Mouse (Mus musculus) megakaryocyte, embryonic 14.5 days (primary cell): ENCODE results near the gene Trip12. TPM values are rescaled to one million over a fixed set of nuclear protein-coding genes. Genes with fewer than 3 reads are reported as not detected.
A peak's percentile ranks its signal among the peaks of the same experiment; 100 is the strongest.

Experiments
- H3K27me3 ChIP-seq: replicated peaks from 2 replicates; pipeline ENCODE3; 2012; ENCODE audit warnings: inconsistent platforms
- H3K36me3 ChIP-seq: replicated peaks from 2 replicates; pipeline ENCODE3; 2012; ENCODE audit warnings: low read length, inconsistent platforms, mixed read lengths
- H3K4me1 ChIP-seq: 2 replicates; pipeline ENCODE4 v1.6.1; 2012; ENCODE audit warnings: inconsistent platforms
- H3K4me3 ChIP-seq: replicated peaks from 2 replicates; pipeline ENCODE3; 2012; ENCODE audit warnings: moderate library complexity, mild to moderate bottlenecking, inconsistent platforms
- H3K9me3 ChIP-seq: 2 replicates; pipeline ENCODE4 v1.6.1; 2012; ENCODE audit warnings: inconsistent platforms
- FLI1 ChIP-seq: IDR thresholded peaks from 2 replicates; pipeline ENCODE4 v1.6.1; 2012; ENCODE audit warnings: low read length, inconsistent platforms, mixed read lengths
- GATA1 ChIP-seq: IDR thresholded peaks from 3 replicates; pipeline ENCODE4 v1.6.1; 2012; ENCODE audit warnings: mixed read lengths, low read length, inconsistent platforms, borderline replicate concordance
- polyA plus RNA-seq: library from polyadenylated mRNA; stranded (reverse); fragments of >175 nt; gene quantifications from 2 replicates; pipeline ENCODE4 v1.2.3, GENCODE M21; 2012; ENCODE audit warnings: low replicate concordance; ENCODE audit not compliant: insufficient read depth

The Trip12 gene
- polyA plus RNA-seq, 1 experiment: 25.7 TPM

DNA sequence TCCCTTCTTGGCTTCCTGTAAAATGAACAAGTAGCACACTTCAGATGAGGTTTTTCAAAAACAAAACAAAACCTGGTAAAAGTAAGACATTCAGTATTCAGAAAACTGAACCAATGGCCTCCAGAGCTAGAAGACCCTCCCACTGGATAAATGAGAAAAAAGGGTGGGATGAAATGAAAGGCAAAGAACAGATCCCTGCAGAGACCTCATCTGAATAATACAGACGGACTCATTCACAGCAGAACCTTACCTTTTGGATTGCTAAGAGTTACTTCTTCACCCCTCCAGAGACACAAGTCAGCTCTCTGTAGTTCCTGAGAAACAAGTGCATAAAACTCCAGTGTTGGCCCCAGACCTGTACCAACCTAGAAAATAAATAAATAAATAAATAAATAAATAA lies 108.6 kb downstream of the Trip12 start:
- Histone ChIP-seq H3K4me1 (peaks cover 6% of the 10 kb centered on the region; the same call in 1 of the 2 replicates), H3K27me3 (no peaks in the 10 kb centered on the region), H3K4me3 (no peak overlapping the region), H3K9me3 (no peaks in the 10 kb centered on the region), H3K36me3 (peaks cover 95% of the 10 kb centered on the region)
- no peak for TF ChIP-seq GATA1
- TF ChIP-seq FLI1: no peak

DNA sequence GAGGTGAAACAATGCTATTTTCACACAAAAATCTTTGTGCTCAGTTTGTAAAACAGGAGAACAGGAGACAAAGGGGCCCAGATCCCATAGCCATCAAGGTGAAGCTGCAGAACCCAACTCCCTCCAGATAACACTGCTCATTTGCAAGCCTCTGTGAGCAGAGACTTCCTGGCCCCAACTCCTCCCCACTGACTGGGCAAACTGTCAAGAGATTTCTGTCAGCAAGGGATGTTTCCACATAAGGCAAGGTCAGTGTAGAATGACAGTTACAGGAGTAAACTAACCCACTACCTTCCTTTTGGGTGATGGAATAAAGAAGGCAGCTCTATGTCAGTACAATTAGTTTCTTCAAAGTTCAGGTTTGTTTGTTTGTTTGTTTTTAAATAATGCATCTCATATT lies 117.5 kb downstream of the Trip12 start:
- H3K36me3 ChIP-seq: peaks cover 60% of the 10 kb centered on the region
- H3K4me1 ChIP-seq: peaks cover 6% of the 10 kb centered on the region; the same call in 1 of the 2 replicates
- no peaks in the 10 kb centered on the region for H3K9me3 ChIP-seq
- no peaks in the 10 kb centered on the region for H3K27me3 ChIP-seq
- no peak for TF ChIP-seq GATA1
- TF ChIP-seq FLI1: no peak
- H3K4me3 ChIP-seq: no peak overlapping the region

- Histone ChIP-seq H3K36me3 (peaks cover 55% of the 10 kb centered on the region), H3K4me3 (no peak overlapping the region), H3K4me1 (peaks cover 6% of the 10 kb centered on the region; the same call in 1 of the 2 replicates), H3K9me3 (no peaks in the 10 kb centered on the region), H3K27me3 (no peaks in the 10 kb centered on the region)
- no peak for TF ChIP-seq GATA1
- no peak for TF ChIP-seq FLI1
Measured at GRCm38 (mm10) chr1:84722371-84722770, 117.9 kb downstream of the Trip12 start.

DNA sequence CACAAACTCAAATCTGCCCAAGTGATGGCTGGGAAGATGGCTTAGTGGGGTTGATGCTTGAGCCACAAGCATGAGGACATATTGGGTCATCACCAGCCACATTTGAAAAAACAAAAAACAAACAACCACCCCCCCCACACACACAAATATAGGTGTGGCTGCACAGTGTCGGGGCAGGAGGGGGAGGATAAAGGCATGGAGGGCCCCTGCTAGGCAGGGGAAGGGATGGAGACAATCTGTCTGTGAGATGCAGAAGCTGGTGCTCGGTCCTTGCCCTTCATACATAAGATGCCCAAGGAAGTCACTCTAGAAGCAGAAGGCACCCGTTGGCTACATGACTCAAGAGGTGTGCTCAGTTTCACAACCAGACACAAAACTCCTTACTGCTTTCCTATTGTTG lies 118.4 kb downstream of the Trip12 start:
- TF ChIP-seq FLI1 (no peak), GATA1 (no peak)
- peaks cover 6% of the 10 kb centered on the region; the same call in 1 of the 2 replicates for H3K4me1 ChIP-seq
- H3K27me3 ChIP-seq: no peaks in the 10 kb centered on the region
- H3K4me3 ChIP-seq: no peak overlapping the region
- peaks cover 1% of the 10 kb centered on the region for H3K9me3 ChIP-seq
- H3K36me3 ChIP-seq: peaks cover 51% of the 10 kb centered on the region

GRCm38 (mm10) chr1:84709810-84710785 lies 130.2 kb downstream of the Trip12 start:
- peaks cover 3% of the 10 kb centered on the region; the same call in 1 of the 2 replicates for H3K4me1 ChIP-seq
- H3K9me3 ChIP-seq: no peaks in the 10 kb centered on the region
- peaks cover 6% of the 10 kb centered on the region for H3K27me3 ChIP-seq
- no peaks in the 10 kb centered on the region for H3K36me3 ChIP-seq
- no peak for TF ChIP-seq FLI1
- no peak for TF ChIP-seq GATA1
- H3K4me3 ChIP-seq: no peak overlapping the region

DNA sequence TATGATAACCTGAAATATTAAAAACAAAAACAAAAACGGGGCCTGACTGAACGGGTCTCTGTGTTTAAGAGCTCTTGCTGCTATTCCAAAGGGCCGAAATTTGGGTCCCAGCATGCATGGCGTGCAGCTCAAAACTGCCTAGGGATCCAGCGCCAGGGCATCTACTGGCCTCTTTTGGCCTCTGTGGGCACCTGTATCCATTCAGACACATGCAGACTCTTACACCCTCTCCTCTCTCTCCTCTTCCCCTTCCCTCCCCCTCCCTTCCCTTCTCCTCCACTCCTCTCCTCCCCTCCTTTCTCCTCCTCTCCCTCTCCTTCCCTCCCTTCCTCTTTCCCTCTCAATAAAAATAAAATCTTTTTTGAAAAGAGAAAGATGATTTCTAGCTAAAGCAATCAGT lies 130.9 kb downstream of the Trip12 start:
- no peaks in the 10 kb centered on the region for H3K36me3 ChIP-seq
- peaks cover 6% of the 10 kb centered on the region for H3K27me3 ChIP-seq
- peaks cover 3% of the 10 kb centered on the region; the same call in 1 of the 2 replicates for H3K4me1 ChIP-seq
- no peak overlapping the region for H3K4me3 ChIP-seq
- TF ChIP-seq GATA1 (no peak), FLI1 (no peak)
- no peaks in the 10 kb centered on the region for H3K9me3 ChIP-seq

DNA sequence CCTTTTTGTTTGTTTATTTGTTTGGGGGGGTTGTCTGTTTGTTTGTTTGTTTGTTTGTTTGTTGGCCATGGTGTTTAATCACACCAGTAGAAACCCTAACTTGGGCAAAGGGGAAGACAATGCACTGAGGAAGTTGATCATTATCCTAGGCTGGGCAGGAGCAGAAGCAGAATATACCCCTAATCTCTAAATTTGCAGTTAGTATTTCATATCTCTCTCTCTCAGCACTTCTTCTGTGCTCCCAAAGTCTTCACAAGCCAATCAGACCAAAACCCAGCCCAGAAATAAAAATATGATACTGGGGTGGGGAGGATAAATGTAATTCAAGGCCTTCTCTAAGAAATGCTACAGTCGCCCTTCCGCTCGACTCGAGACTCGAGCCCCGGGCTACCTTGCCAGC lies 140.1 kb downstream of the Trip12 start:
- no peaks in the 10 kb centered on the region for H3K36me3 ChIP-seq
- no peak overlapping the region for H3K4me3 ChIP-seq
- no peak for TF ChIP-seq FLI1
- no peak for TF ChIP-seq GATA1
- H3K4me1 ChIP-seq: peaks cover 9% of the 10 kb centered on the region; the same call in 1 of the 2 replicates
- H3K9me3 ChIP-seq: 0 out of 2 replicates have a peak, but pooled peaks cover 2% of the 10 kb centered on the region
- H3K27me3 ChIP-seq: peaks cover 15% of the 10 kb centered on the region

DNA sequence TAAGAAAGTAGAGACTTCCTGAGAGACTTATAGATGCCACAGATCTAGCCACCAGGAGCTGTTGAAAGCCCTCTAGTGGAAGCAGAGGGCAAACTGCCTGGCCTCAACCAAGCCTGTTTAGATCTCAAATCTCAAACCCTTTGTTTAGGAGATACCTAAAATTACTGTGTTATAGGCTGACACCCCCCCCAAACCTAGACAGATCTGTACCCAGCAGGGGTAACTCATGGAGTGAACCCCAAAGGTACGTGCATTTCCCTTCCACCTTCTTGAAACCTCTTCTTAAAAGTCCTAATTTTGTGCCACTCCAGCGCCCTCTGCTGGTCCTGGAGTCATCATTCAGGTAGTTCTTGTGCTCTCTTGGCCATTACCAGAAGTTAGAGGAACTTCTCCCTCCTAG lies 143.2 kb downstream of the Trip12 start:
- Histone ChIP-seq H3K9me3 (0 out of 2 replicates have a peak, but pooled peaks cover 2% of the 10 kb centered on the region), H3K36me3 (no peaks in the 10 kb centered on the region), H3K27me3 (peaks cover 26% of the 10 kb centered on the region), H3K4me1 (peaks cover 12% of the 10 kb centered on the region; the same call in 1 of the 2 replicates), H3K4me3 (no peak overlapping the region)
- no peak for TF ChIP-seq FLI1
- TF ChIP-seq GATA1: no peak

- Histone ChIP-seq H3K9me3 (0 out of 2 replicates have a peak, but pooled peaks cover 2% of the 10 kb centered on the region), H3K4me1 (peaks cover 12% of the 10 kb centered on the region; the same call in 1 of the 2 replicates), H3K27me3 (peaks cover 27% of the 10 kb centered on the region), H3K36me3 (no peaks in the 10 kb centered on the region), H3K4me3 (peak within 1 kb of the TSS; percentile 59)
- no peak for TF ChIP-seq GATA1
- TF ChIP-seq FLI1: no peak
Measured at GRCm38 (mm10) chr1:84695517-84696411, 144.6 kb downstream of the Trip12 start, which contains the start of gene Dner. TSS of gene Dner (minus strand) at chr1:84696221.
